Mouse (Mus musculus): ENCODE measurements around the gene Gba. TPM values are rescaled to one million over a fixed set of nuclear protein-coding genes. Genes with fewer than 3 reads are reported as not detected.

Gba gene
- polyA plus RNA-seq, 1 experiment = 8.5 TPM

DNA sequence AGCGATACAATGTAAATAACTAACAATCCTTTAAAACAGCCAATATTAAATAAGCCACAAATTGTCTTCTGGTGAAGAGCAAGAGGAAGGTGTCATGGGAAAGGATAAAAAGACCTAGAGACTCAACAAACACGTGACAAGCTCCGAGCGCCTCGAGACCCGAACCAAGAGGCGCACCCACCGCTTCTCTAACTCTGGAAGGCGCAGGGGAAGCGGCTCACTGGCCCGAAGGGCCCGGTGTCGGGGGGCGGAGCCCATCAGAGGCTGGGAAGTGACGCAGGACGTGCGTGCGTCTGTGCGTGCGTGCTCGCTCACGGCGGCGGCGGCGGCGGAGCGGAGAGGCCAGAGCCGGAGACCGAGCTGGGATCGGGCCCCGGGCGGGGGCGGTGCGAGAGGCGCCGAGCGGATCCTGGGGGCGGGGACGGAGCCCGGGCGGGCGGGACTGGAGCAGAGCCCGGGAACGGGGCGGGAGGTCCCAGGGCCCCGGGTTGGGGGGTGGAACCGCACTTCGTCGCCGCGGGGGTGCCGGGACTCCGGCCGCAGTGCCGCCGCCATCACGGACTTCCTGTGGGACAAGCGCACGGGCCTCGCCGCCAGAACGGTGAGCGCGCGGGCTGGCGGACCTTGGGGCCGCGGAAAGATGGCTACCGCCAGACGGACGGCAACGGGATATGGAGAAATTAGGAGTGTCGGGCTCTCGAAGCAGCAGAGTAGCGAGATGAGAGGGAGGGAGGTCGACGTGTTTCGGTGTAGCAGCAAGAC is 38.0 kb upstream of the Gba start, which contains the start of gene Clk2:
TSS of gene Clk2 (plus strand) at position 290 of the 762 bp plus-strand sequence.
- Histone ChIP-seq H3K9me3 (no peaks in the 10 kb centered on the region), H3K4me3 (replicated peaks) (peak within 1 kb of the TSS; percentile 93), H3K36me3 (replicated peaks; ENCODE audit: low read length) (peaks cover 36% of the 10 kb centered on the region), H3K4me1 (peaks cover 45% of the 10 kb centered on the region), H3K27me3 (replicated peaks) (peaks cover 3% of the 10 kb centered on the region)
- TF ChIP-seq FLI1 (IDR thresholded peaks at IDR 0.05; ENCODE audit: low read length) (no peak), GATA1 (IDR thresholded peaks at IDR 0.05; ENCODE audit: borderline replicate concordance, low read length) (no peak)

DNA sequence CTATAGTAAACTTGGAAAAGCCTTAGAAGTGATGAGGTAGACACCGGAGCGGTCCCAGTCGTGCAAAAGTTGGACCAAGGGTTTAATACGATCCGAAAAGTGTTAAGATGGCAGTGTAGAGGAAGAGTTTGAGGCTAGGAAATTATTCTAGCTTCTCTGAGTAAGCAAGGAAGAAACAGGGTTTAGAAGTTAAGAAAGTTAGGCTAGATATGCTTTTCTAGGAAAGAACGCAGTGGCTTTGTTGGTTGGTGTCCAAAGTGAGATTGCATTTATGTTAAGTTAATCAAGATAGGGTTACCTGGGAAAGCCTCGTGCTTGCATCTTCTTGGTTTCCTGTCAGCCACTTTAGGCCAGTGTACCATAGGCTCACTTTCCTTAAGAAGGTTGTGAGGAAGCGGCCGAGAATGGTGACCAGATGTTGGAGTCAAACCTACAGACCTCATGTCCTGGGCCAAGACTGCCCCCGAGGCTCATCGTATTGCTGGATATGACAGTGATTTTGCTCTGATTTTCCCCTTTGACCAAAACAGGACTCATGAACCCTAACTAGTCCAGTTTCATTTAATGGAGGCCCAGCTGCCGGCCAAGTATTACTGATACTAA is 37.4 kb upstream of the Gba start:
- TF ChIP-seq GATA1 (IDR thresholded peaks at IDR 0.05; ENCODE audit: borderline replicate concordance, low read length) (no peak), FLI1 (IDR thresholded peaks at IDR 0.05; ENCODE audit: low read length) (no peak)
- H3K4me3 ChIP-seq (replicated peaks) = peak overlapping the region; percentile 93
- peaks cover 39% of the 10 kb centered on the region for H3K4me1 ChIP-seq
- peaks cover 43% of the 10 kb centered on the region for H3K36me3 ChIP-seq (replicated peaks; ENCODE audit: low read length)
- no peaks in the 10 kb centered on the region for H3K9me3 ChIP-seq
- no peaks in the 10 kb centered on the region for H3K27me3 ChIP-seq (replicated peaks)

DNA sequence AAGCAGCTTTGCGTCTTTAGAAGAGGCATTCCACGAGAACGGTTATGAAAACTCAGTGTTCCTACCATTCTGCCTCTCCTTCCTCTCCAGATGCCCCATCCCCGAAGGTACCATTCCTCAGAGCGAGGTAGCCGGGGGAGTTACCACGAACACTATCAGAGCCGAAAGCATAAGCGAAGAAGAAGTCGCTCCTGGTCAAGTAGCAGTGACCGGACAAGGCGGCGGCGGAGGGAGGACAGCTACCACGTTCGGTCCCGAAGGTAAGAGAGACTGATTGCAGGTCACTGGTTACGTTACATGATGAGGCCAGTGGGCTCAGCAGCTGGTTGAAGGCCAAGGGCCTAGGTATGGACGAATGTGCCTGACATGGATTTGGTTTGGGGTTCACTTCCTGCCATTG is 35.8 kb upstream of the Gba start:
- H3K4me1 ChIP-seq = peaks cover 36% of the 10 kb centered on the region
- H3K9me3 ChIP-seq = no peaks in the 10 kb centered on the region
- H3K36me3 ChIP-seq (replicated peaks; ENCODE audit: low read length) = peaks cover 56% of the 10 kb centered on the region
- TF ChIP-seq GATA1 (IDR thresholded peaks at IDR 0.05; ENCODE audit: borderline replicate concordance, low read length) (no peak), FLI1 (IDR thresholded peaks at IDR 0.05; ENCODE audit: low read length) (no peak)
- H3K27me3 ChIP-seq (replicated peaks) = no peaks in the 10 kb centered on the region
- H3K4me3 ChIP-seq (replicated peaks) = peak overlapping the region; percentile 0

DNA sequence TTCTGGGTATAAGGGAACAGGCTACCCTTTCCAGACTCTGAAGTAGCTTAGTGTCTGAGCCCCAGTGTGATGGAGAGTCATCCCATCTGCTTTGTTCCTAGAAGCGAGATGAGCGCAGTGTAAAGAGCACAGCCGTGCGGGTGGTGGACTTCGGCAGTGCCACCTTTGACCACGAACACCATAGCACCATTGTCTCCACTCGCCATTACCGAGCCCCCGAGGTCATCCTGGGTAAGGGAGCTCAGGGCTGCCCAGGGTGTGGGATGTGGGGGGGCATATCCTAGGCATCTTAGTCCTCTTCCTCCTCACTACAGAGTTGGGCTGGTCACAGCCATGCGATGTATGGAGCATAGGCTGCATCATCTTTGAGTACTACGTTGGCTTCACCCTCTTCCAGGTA is 27.9 kb upstream of the Gba start:
- Histone ChIP-seq H3K36me3 (replicated peaks; ENCODE audit: low read length) (peaks cover 80% of the 10 kb centered on the region), H3K27me3 (replicated peaks) (no peaks in the 10 kb centered on the region), H3K9me3 (no peaks in the 10 kb centered on the region), H3K4me3 (replicated peaks) (no peak overlapping the region), H3K4me1 (peaks cover 33% of the 10 kb centered on the region)
- no peak for TF ChIP-seq FLI1 (IDR thresholded peaks at IDR 0.05; ENCODE audit: low read length)

DNA sequence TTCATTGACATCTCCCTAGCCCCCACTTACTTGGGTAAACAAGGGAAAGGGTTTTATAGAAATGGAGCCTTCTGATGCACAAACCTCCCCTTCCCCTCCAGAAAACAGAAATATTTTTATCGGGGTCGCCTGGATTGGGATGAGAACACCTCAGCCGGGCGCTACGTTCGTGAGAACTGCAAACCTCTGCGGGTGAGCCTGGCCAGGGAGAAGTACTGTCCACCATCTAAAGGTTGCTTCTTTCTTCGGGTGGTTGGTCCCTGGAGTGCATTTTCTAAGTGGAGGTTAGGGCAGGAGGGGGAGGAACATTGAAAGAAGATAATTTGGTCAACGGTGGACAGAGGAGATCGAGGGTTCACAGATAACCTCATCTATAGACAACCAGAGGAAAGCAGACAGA is 27.2 kb upstream of the Gba start:
- no peak overlapping the region for H3K4me3 ChIP-seq (replicated peaks)
- H3K27me3 ChIP-seq (replicated peaks) = no peaks in the 10 kb centered on the region
- H3K4me1 ChIP-seq = peaks cover 33% of the 10 kb centered on the region
- no peak for TF ChIP-seq GATA1 (IDR thresholded peaks at IDR 0.05; ENCODE audit: borderline replicate concordance, low read length)
- TF ChIP-seq FLI1 (IDR thresholded peaks at IDR 0.05; ENCODE audit: low read length) = no peak
- H3K36me3 ChIP-seq (replicated peaks; ENCODE audit: low read length) = peaks cover 80% of the 10 kb centered on the region
- no peaks in the 10 kb centered on the region for H3K9me3 ChIP-seq

DNA sequence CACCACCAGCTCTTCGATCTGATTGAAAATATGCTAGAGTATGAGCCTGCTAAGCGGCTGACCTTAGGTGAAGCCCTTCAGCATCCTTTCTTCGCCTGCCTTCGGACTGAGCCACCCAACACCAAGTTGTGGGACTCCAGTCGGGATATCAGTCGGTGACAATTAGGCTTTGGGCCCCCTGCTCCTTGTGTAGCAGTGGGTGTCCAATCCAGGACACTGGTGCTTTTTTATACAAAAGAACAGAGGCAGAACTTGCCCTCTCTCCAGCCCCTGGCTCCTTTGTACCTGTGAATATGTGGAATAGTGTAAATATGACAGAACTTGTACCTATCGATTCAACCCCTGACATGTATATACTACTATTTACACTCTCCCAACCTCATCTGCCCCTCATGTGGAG is 26.3 kb upstream of the Gba start:
- no peaks in the 10 kb centered on the region for H3K27me3 ChIP-seq (replicated peaks)
- no peak for TF ChIP-seq FLI1 (IDR thresholded peaks at IDR 0.05; ENCODE audit: low read length)
- TF ChIP-seq GATA1 (IDR thresholded peaks at IDR 0.05; ENCODE audit: borderline replicate concordance, low read length) = no peak
- no peak overlapping the region for H3K4me3 ChIP-seq (replicated peaks)
- no peaks in the 10 kb centered on the region for H3K9me3 ChIP-seq
- peaks cover 81% of the 10 kb centered on the region for H3K36me3 ChIP-seq (replicated peaks; ENCODE audit: low read length)
- peaks cover 33% of the 10 kb centered on the region for H3K4me1 ChIP-seq

DNA sequence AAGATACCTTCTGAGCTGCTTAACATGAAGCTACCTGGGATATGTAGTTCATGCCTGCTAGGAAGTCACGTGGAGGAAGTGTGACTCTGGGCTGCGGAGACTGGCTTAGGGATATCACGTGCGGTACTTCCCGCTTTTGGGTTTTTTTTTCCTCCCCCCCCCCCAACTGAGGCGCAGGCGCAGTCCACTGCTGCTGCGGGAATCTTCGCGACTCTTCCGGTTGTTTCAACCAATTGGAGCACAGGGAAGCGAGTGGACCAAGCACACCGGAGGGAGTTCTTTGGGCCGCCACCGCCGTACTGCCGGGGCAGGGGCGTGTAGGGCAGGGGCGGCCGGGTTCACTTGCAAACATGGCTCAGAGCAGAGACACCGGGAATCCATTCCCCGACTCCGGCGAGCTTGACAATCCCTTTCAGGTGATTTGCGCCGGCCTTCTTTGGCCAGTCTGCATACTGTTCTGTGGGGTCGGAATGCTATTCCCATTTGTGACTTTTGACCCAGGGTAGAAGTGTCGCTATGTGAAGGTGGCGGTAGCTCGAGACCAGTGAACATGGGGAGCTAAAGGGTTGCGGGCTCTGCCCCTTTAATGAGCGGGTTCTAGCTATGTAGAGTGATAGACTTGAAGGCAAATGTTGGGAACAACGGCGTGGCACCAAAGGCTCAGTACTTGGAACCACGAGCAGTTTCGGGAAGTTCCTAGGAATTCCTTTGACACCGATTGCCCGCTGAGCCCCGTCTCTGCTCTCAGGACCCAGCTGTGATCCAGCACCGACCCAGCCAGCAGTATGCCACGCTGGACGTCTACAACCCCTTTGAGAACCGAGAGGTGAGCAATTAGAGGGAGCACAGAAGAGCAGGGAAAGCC is 25.3 kb upstream of the Gba start, which contains the start of gene Scamp3:
TSS of gene Scamp3 (plus strand) at position 232 of the 865 bp plus-strand sequence.
- Histone ChIP-seq H3K36me3 (replicated peaks; ENCODE audit: low read length) (peaks cover 83% of the 10 kb centered on the region), H3K4me1 (peaks cover 42% of the 10 kb centered on the region), H3K9me3 (no peaks in the 10 kb centered on the region), H3K27me3 (replicated peaks) (no peaks in the 10 kb centered on the region), H3K4me3 (replicated peaks) (peak within 1 kb of the TSS; percentile 96)
- TF ChIP-seq FLI1 (IDR thresholded peaks at IDR 0.05; ENCODE audit: low read length) (peak; percentile 49; the same call in 1 of the 2 replicates), GATA1 (IDR thresholded peaks at IDR 0.05; ENCODE audit: borderline replicate concordance, low read length) (no peak)

DNA sequence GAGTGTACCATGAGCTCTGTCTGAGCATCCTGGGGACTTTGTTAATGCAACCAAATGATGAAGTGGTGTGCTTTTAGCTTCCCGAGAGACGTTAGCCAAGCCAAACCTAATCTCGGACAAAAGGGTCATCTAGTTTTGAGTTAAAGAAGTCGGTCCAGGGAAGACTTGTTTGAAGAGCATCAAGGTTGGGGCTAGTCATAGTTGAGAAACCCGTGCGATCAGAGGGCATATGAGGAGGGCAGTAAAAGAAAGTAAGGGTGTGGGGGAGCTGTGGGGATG is 24.7 kb upstream of the Gba start:
- no peak for TF ChIP-seq GATA1 (IDR thresholded peaks at IDR 0.05; ENCODE audit: borderline replicate concordance, low read length)
- TF ChIP-seq FLI1 (IDR thresholded peaks at IDR 0.05; ENCODE audit: low read length) = no peak
- peaks cover 83% of the 10 kb centered on the region for H3K36me3 ChIP-seq (replicated peaks; ENCODE audit: low read length)
- peaks cover 48% of the 10 kb centered on the region for H3K4me1 ChIP-seq
- no peaks in the 10 kb centered on the region for H3K9me3 ChIP-seq
- H3K4me3 ChIP-seq (replicated peaks) = peak overlapping the region; percentile 96
- H3K27me3 ChIP-seq (replicated peaks) = no peaks in the 10 kb centered on the region

DNA sequence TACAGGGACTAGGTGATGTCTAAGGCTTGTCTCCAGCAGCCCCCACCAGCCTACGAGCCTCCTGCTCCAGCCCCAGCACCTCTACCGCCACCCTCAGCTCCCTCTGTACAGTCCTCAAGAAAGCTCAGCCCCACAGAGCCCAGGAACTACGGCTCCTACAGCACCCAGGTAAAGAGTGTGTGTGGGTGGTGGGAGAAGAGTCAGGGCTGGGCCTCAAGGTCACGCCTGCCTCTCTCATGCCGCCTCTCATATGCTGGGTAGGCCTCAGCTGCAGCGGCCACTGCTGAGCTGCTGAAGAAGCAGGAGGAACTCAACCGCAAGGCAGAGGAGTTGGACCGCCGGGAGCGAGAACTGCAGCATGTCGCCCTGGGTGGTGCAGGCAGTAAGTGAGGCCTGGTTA is 23.7 kb upstream of the Gba start:
- H3K4me3 ChIP-seq (replicated peaks) = peak overlapping the region; percentile 15
- no peaks in the 10 kb centered on the region for H3K9me3 ChIP-seq
- peaks cover 55% of the 10 kb centered on the region for H3K4me1 ChIP-seq
- peaks cover 81% of the 10 kb centered on the region for H3K36me3 ChIP-seq (replicated peaks; ENCODE audit: low read length)
- no peaks in the 10 kb centered on the region for H3K27me3 ChIP-seq (replicated peaks)
- no peak for TF ChIP-seq GATA1 (IDR thresholded peaks at IDR 0.05; ENCODE audit: borderline replicate concordance, low read length)
- no peak for TF ChIP-seq FLI1 (IDR thresholded peaks at IDR 0.05; ENCODE audit: low read length)
